Mouse (Mus musculus) neural tube, embryonic 15.5 days (tissue): ENCODE data around the gene Hoxb5. TPM values are rescaled to one million over a fixed set of nuclear protein-coding genes. Genes with fewer than 3 reads are reported as not detected.
A peak's percentile ranks its signal among the peaks of the same experiment; 100 is the strongest.

Source experiments
- ATAC-seq: fragments of 200-750 bp; cut with Nextera tagmentation; 2 replicates; pipeline ENCODE4 v1.8.0; 2017; ENCODE audit warnings: mild to moderate bottlenecking, moderate TSS enrichment, moderate library complexity; ENCODE audit not compliant: low FRiP score
- H3K27ac ChIP-seq: fragments of 300-500 bp; sonication (generic); replicated peaks from 2 replicates; pipeline ENCODE4 v1.5.1; 2015; ENCODE audit warnings: mild to moderate bottlenecking, inconsistent platforms
- H3K27me3 ChIP-seq: fragments of 300-500 bp; sonication (generic); replicated peaks from 2 replicates; pipeline ENCODE4 v1.6.1; 2015; ENCODE audit warnings: inconsistent platforms
- H3K36me3 ChIP-seq: fragments of 300-500 bp; sonication (generic); 2 replicates; pipeline ENCODE4 v1.6.1; 2015; ENCODE audit warnings: inconsistent platforms
- H3K4me1 ChIP-seq: fragments of 300-500 bp; sonication (generic); 2 replicates; pipeline ENCODE4 v1.6.1; 2015; ENCODE audit warnings: inconsistent platforms
- H3K4me2 ChIP-seq: fragments of 300-500 bp; sonication (generic); 2 replicates; pipeline ENCODE4 v1.6.1; 2015; ENCODE audit warnings: inconsistent platforms, mild to moderate bottlenecking, moderate library complexity
- H3K4me3 ChIP-seq: fragments of 300-500 bp; sonication (generic); replicated peaks from 2 replicates; pipeline ENCODE4 v1.5.1; 2015; ENCODE audit warnings: mild to moderate bottlenecking, inconsistent platforms
- H3K9ac ChIP-seq: fragments of 300-500 bp; sonication (generic); replicated peaks from 2 replicates; pipeline ENCODE4 v1.6.1; 2015; ENCODE audit warnings: mild to moderate bottlenecking, inconsistent platforms
- H3K9me3 ChIP-seq: fragments of 300-500 bp; sonication (generic); replicated peaks from 2 replicates; pipeline ENCODE4 v1.6.1; 2016; ENCODE audit warnings: inconsistent platforms
- WGBS: fragments of 180-500 bp; shearing (Covaris S2); methylation state at CpG from one replicate; pipeline ENCODE4 v1.1.7; 2015; ENCODE audit warnings: mixed read lengths; 5-methylcytosine and 5-hydroxymethylcytosine counted together
- polyA plus RNA-seq: library from polyadenylated mRNA; unstranded; fragments of >200 nt; fragmentation: Nextera tagmentation; extraction: Ambion mirVana; gene quantifications from 2 replicates; pipeline ENCODE4 v1.2.1, GENCODE M21; 2015

Hoxb5 gene
- polyA plus RNA-seq, 1 experiment from 2014 or later = 106 TPM

- H3K4me2 ChIP-seq = peak overlapping the region; percentile 87
- H3K27ac ChIP-seq = peak overlapping the region; percentile 99
- no peaks in the 10 kb centered on the region for H3K36me3 ChIP-seq
- H3K9ac ChIP-seq = peak overlapping the region; percentile 96
- peaks cover 94% of the 10 kb centered on the region for H3K4me1 ChIP-seq
- no peak for ATAC-seq
- no peaks in the 10 kb centered on the region for H3K27me3 ChIP-seq
- peak overlapping the region; percentile 59 for H3K4me3 ChIP-seq
- H3K9me3 ChIP-seq = no peaks in the 10 kb centered on the region
- WGBS = 10% methylated on average over 4 of the region's 4 CpGs
Observed at GRCm38 (mm10) chr11:96275896-96276295, 27.2 kb upstream of the Hoxb5 start.

GRCm38 (mm10) chr11:96277151-96278044 lies 25.7 kb upstream of the Hoxb5 start:
- Histone ChIP-seq H3K4me1 (peaks cover 89% of the 10 kb centered on the region), H3K4me3 (peak overlapping the region; percentile 29), H3K4me2 (peak overlapping the region; percentile 87), H3K27ac (peak overlapping the region; percentile 99), H3K9me3 (no peaks in the 10 kb centered on the region), H3K9ac (peak overlapping the region; percentile 59), H3K36me3 (no peaks in the 10 kb centered on the region), H3K27me3 (no peaks in the 10 kb centered on the region)
- ATAC-seq = no peak
- WGBS = 2% methylated on average over 35 of the region's 35 CpGs

- H3K4me1 ChIP-seq = peaks cover 80% of the 10 kb centered on the region
- no peak for ATAC-seq
- 4% methylated on average over 14 of the region's 14 CpGs for WGBS
- peak overlapping the region; percentile 59 for H3K9ac ChIP-seq
- H3K27me3 ChIP-seq = no peaks in the 10 kb centered on the region
- peak overlapping the region; percentile 99 for H3K27ac ChIP-seq
- H3K4me2 ChIP-seq = peak overlapping the region; percentile 87
- peak overlapping the region; percentile 29 for H3K4me3 ChIP-seq
- H3K9me3 ChIP-seq = no peaks in the 10 kb centered on the region
- no peaks in the 10 kb centered on the region for H3K36me3 ChIP-seq
Observed at GRCm38 (mm10) chr11:96278324-96278723, 24.8 kb upstream of the Hoxb5 start.

- Histone ChIP-seq H3K4me1 (peaks cover 75% of the 10 kb centered on the region), H3K9ac (peak overlapping the region; percentile 83), H3K4me3 (peak overlapping the region; percentile 60), H3K36me3 (no peaks in the 10 kb centered on the region), H3K4me2 (peak overlapping the region; percentile 87), H3K27ac (peak overlapping the region; percentile 99), H3K9me3 (no peaks in the 10 kb centered on the region), H3K27me3 (no peaks in the 10 kb centered on the region)
- under 1% methylated on average over 9 of the region's 9 CpGs for WGBS
- ATAC-seq = peak; percentile 63; the same call in 1 of the 2 replicates
Observed at GRCm38 (mm10) chr11:96278773-96279172, 24.4 kb upstream of the Hoxb5 start.

- peak overlapping the region; percentile 87 for H3K4me2 ChIP-seq
- WGBS = 1% methylated on average over 31 of the region's 31 CpGs
- ATAC-seq = no peak
- H3K27ac ChIP-seq = peak overlapping the region; percentile 99
- peak overlapping the region; percentile 60 for H3K4me3 ChIP-seq
- H3K4me1 ChIP-seq = peaks cover 67% of the 10 kb centered on the region
- no peaks in the 10 kb centered on the region for H3K27me3 ChIP-seq
- H3K9ac ChIP-seq = peak overlapping the region; percentile 83
- H3K9me3 ChIP-seq = no peaks in the 10 kb centered on the region
- no peaks in the 10 kb centered on the region for H3K36me3 ChIP-seq
Observed at GRCm38 (mm10) chr11:96279421-96280233, 23.5 kb upstream of the Hoxb5 start.

- ATAC-seq = no peak
- Histone ChIP-seq H3K4me2 (peak overlapping the region; percentile 87), H3K4me3 (peak overlapping the region; percentile 60), H3K9me3 (no peaks in the 10 kb centered on the region), H3K4me1 (peaks cover 56% of the 10 kb centered on the region), H3K27me3 (no peaks in the 10 kb centered on the region), H3K27ac (peak overlapping the region; percentile 99), H3K9ac (peak overlapping the region; percentile 83), H3K36me3 (no peaks in the 10 kb centered on the region)
- WGBS = 17% methylated on average over 8 of the region's 8 CpGs
Observed at GRCm38 (mm10) chr11:96280399-96281378, 22.4 kb upstream of the Hoxb5 start.

GRCm38 (mm10) chr11:96281396-96281795 lies 21.7 kb upstream of the Hoxb5 start:
- WGBS = 4% methylated on average over 18 of the region's 18 CpGs
- Histone ChIP-seq H3K4me1 (peaks cover 49% of the 10 kb centered on the region), H3K4me2 (peak overlapping the region; percentile 87)

GRCm38 (mm10) chr11:96281855-96282570 lies 21.1 kb upstream of the Hoxb5 start, which contains the start of gene Hoxb8:
Gene Hoxb8 (plus strand): TSS chr11:96281905.
- ATAC-seq = peak; percentile 54
- Histone ChIP-seq H3K27ac (peak within 1 kb of the TSS; percentile 99), H3K4me1 (peaks cover 43% of the 10 kb centered on the region), H3K27me3 (no peaks in the 10 kb centered on the region), H3K4me2 (peak within 1 kb of the TSS; percentile 87), H3K9ac (peak within 1 kb of the TSS; percentile 83), H3K4me3 (peak within 1 kb of the TSS; percentile 60), H3K36me3 (no peaks in the 10 kb centered on the region), H3K9me3 (no peaks in the 10 kb centered on the region)
- under 1% methylated on average over 27 of the region's 27 CpGs for WGBS

More at GRCm38 (mm10) chr11:96281396-96281795, 21.7 kb upstream of the Hoxb5 start:
- no peak for ATAC-seq
- peak overlapping the region; percentile 99 for H3K27ac ChIP-seq
- H3K9ac ChIP-seq = peak overlapping the region; percentile 83
- no peaks in the 10 kb centered on the region for H3K27me3 ChIP-seq
- no peaks in the 10 kb centered on the region for H3K9me3 ChIP-seq
- peak overlapping the region; percentile 60 for H3K4me3 ChIP-seq
- no peaks in the 10 kb centered on the region for H3K36me3 ChIP-seq

GRCm38 (mm10) chr11:96282795-96283430 lies 20.2 kb upstream of the Hoxb5 start:
- ATAC-seq = no peak
- Histone ChIP-seq H3K4me2 (peak overlapping the region; percentile 87), H3K9ac (peak overlapping the region; percentile 83), H3K9me3 (no peaks in the 10 kb centered on the region), H3K4me1 (peaks cover 39% of the 10 kb centered on the region), H3K36me3 (no peaks in the 10 kb centered on the region), H3K4me3 (peak overlapping the region; percentile 60), H3K27me3 (no peaks in the 10 kb centered on the region), H3K27ac (peak overlapping the region; percentile 99)
- WGBS = under 1% methylated on average over 49 of the region's 49 CpGs
